Mouse (Mus musculus) forebrain, embryonic 13.5 days (tissue): ENCODE results near the gene Arl8a. TPM values are rescaled to one million over a fixed set of nuclear protein-coding genes. Genes with fewer than 3 reads are reported as not detected.
"Not testable (repeated sequence)": the region's sequence is repeated elsewhere in the genome, so short reads cannot be mapped to it uniquely, and the experiment has no call there.

Experiments
- ATAC-seq: fragments of 200-750 bp; cut with Nextera tagmentation; 2 replicates; pipeline ENCODE4 v1.8.0; 2017
- H3K27ac ChIP-seq: fragments of 300-500 bp; sonication (generic); 2 replicates; pipeline ENCODE4 v1.5.1; 2015; ENCODE audit warnings: inconsistent platforms, mild to moderate bottlenecking, moderate library complexity
- H3K27me3 ChIP-seq: fragments of 300-500 bp; sonication (generic); 2 replicates; pipeline ENCODE4 v1.6.1; 2015; ENCODE audit warnings: mild to moderate bottlenecking, inconsistent platforms
- H3K36me3 ChIP-seq: fragments of 300-500 bp; sonication (generic); 2 replicates; pipeline ENCODE4 v1.6.1; 2015; ENCODE audit warnings: mild to moderate bottlenecking, inconsistent platforms; ENCODE audit not compliant: poor library complexity, severe bottlenecking
- H3K4me1 ChIP-seq: fragments of 300-500 bp; sonication (generic); 2 replicates; pipeline ENCODE4 v1.6.1; 2015; ENCODE audit warnings: inconsistent platforms
- H3K4me2 ChIP-seq: fragments of 300-500 bp; sonication (generic); 2 replicates; pipeline ENCODE4 v1.6.1; 2015; ENCODE audit warnings: inconsistent platforms, mild to moderate bottlenecking, moderate library complexity
- H3K4me3 ChIP-seq: fragments of 300-500 bp; sonication (generic); 2 replicates; pipeline ENCODE4 v1.5.1; 2015; ENCODE audit warnings: mild to moderate bottlenecking, inconsistent platforms
- H3K9ac ChIP-seq: fragments of 300-500 bp; sonication (generic); 2 replicates; pipeline ENCODE4 v1.6.1; 2015; ENCODE audit warnings: mild to moderate bottlenecking, inconsistent platforms
- H3K9me3 ChIP-seq: fragments of 300-500 bp; sonication (generic); replicated peaks from 2 replicates; pipeline ENCODE4 v1.6.1; 2016; ENCODE audit warnings: inconsistent platforms
- WGBS: fragments of 180-500 bp; shearing (Covaris S2); methylation state at CpG from one replicate; pipeline ENCODE4 v1.1.7; 2015; 5-methylcytosine and 5-hydroxymethylcytosine counted together
- polyA plus RNA-seq: library from polyadenylated mRNA; unstranded; fragments of >200 nt; fragmentation: Nextera tagmentation; extraction: Ambion mirVana; gene quantifications from 2 replicates; pipeline ENCODE4 v1.2.1, GENCODE M21; 2015

Gene Arl8a
- polyA plus RNA-seq, 1 experiment from 2014 or later: 161 TPM

DNA sequence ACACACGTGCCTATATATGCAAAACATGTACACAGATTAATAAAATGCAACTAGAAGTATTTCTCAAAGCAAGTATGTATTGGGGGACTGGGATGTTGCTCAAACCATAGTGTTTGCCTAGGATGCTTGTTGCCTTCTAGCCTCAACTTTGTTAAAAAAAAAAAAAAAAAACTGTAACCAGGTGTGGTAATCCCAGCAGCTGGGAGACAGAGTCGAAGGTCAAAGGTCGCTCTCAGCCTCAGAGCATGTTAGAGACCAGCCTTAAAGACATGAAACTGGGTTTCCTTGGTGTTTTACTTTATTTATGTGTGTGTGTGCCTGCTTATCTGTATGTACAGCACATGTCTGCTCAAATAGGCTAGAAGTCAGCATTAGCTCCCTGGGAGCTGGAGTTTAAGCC is 28.6 kb downstream of the Arl8a start:
- H3K27me3 ChIP-seq: no peaks in the 10 kb centered on the region
- ATAC-seq: no peak
- H3K9me3 ChIP-seq: no peaks in the 10 kb centered on the region
- no peak overlapping the region for H3K27ac ChIP-seq
- H3K9ac ChIP-seq: no peak overlapping the region
- H3K4me3 ChIP-seq: no peak overlapping the region
- WGBS: 77% methylated on average over 3 of the region's 3 CpGs
- H3K36me3 ChIP-seq: no peaks in the 10 kb centered on the region
- no peak overlapping the region for H3K4me2 ChIP-seq
- H3K4me1 ChIP-seq: no peaks in the 10 kb centered on the region

DNA sequence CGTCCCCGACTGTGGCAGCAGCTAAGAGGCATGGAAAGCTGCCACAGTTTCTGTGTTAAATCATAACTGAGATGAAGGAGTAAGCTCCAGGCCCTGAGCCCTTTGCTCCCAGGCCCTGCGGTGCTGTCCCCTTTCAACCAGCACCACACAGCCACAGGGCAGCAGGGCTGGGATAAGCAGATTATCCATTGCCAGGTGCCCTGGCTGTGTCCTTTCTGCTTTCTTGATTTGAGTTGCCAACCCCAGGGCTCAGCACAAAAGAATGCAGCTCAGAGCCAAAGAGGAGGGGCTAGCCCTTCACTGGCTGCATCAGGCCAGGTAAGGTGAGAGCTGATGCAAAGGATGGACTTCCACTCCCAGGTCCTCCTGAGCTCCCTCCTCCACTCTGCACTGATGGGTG is 31.1 kb downstream of the Arl8a start:
- H3K27me3 ChIP-seq: no peaks in the 10 kb centered on the region

DNA sequence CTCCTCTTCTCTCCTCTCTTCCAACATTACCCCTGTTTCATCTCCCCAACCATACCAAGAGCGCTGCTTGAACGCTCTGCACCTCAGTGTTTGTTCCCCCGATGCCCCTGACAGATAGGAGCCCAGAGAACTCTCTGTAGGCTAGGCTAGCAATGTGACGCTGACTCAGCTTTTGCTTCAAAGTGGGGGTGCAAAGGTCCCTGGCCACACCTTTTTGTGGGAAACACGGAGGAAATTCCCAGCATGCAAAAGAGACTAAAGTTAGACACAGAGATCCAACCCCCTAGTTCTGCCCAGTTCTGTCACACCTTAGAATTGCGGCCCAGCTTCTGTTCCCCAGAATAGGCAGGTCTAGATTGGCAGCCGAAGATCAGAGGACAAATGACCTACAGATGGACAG is 32.2 kb downstream of the Arl8a start:
- Histone ChIP-seq H3K36me3 (no peaks in the 10 kb centered on the region), H3K27me3 (no peaks in the 10 kb centered on the region), H3K9ac (no peak overlapping the region), H3K27ac (no peak overlapping the region), H3K9me3 (no peaks in the 10 kb centered on the region), H3K4me2 (no peak overlapping the region), H3K4me1 (peaks cover 10% of the 10 kb centered on the region), H3K4me3 (no peak overlapping the region)
- ATAC-seq: no peak
- WGBS: 91% methylated on average over 7 of the region's 7 CpGs

More for the DNA sequence above, 31.1 kb downstream of the Arl8a start:
- Histone ChIP-seq H3K27ac (no peak overlapping the region), H3K9me3 (no peaks in the 10 kb centered on the region), H3K36me3 (no peaks in the 10 kb centered on the region), H3K4me3 (no peak overlapping the region), H3K4me1 (peaks cover 10% of the 10 kb centered on the region), H3K9ac (no peak overlapping the region), H3K4me2 (no peak overlapping the region)
- WGBS: 78% methylated on average over 3 of the region's 3 CpGs
- ATAC-seq: no peak

DNA sequence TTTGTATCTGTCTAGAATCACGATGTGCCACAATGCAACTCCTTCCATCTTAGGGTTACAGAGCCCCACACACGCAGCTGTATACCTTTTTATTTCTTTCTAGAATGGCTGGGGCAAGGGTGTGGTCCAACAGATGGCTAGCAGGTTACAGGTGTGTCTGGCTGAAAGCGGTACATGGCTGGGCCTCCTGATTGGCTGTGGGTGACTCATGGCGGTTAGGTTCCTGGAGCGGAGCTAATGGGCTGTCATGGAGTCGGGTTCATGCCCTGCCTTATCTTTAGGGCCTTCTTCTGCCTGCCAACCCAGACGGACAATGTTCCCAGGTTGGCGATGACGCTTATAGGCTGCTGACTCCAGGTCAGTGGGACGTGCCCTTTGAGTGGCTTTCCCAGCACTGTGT is 34.2 kb downstream of the Arl8a start:
- H3K27ac ChIP-seq: no peak overlapping the region
- H3K4me3 ChIP-seq: no peak overlapping the region
- no peak overlapping the region for H3K9ac ChIP-seq
- WGBS: 92% methylated on average over 10 of the region's 10 CpGs
- no peaks in the 10 kb centered on the region for H3K27me3 ChIP-seq
- no peak for ATAC-seq
- no peak overlapping the region for H3K4me2 ChIP-seq
- no peaks in the 10 kb centered on the region for H3K36me3 ChIP-seq
- H3K4me1 ChIP-seq: peaks cover 10% of the 10 kb centered on the region
- no peaks in the 10 kb centered on the region for H3K9me3 ChIP-seq

DNA sequence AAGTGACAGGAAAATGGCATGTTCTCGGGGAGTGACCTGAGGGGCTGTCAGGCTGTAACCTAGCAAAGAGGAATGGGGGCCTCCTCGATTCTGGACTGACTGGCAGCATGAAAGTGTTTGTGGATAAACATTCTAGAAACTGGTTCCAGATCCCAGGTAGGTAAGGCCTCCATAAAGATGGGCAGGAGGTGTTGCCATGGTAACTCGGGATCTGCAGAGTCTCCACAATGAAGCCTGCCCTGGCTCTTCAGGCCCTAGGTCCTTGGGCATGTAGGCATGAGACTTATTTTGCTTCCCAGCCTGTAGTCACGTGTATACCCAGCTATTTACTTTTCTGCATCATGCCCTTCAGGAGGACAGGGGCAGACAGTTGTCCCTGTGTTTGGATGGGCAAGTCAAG is 34.7 kb downstream of the Arl8a start:
- ATAC-seq: no peak
- 80% methylated on average over 4 of the region's 4 CpGs for WGBS
- Histone ChIP-seq H3K9ac (no peak overlapping the region), H3K4me2 (no peak overlapping the region), H3K4me3 (no peak overlapping the region), H3K27ac (no peak overlapping the region), H3K9me3 (no peaks in the 10 kb centered on the region), H3K27me3 (no peaks in the 10 kb centered on the region), H3K4me1 (peaks cover 10% of the 10 kb centered on the region), H3K36me3 (no peaks in the 10 kb centered on the region)

DNA sequence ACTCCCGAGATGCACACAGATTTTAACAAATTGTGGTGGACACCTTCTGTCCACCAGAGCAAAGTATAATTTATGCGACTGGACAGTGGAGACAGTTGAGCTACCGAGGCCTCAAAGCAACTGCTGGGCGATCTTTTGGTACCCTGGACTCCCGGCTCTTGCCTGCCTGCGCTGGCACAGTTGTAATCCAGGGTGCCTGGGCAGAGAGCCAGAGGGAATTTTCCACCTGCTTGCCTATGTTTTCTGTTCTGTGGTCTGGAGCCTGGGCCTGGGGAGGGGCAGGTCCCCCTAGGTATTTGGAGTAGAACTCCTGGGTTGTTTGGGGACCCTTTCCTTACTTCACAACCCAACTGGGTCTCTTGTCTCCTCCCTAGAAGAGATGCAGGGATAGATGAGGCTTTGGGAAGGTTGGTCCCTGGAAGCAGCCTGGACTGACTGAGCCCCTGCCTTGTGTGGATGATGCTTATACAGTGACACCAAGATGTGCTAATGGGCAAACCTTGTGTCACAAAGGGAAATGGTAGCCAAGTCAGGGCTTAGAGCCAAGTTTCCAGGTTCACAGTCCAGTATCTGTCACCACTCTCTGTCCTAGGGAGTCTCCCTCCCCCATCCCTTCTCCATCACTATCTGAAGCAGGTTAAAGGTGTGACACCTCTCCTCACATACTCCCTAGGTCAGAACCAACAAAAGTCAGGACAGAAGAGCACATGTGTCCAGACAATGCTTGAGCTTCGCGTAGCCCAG is 35.4 kb downstream of the Arl8a start:
- Histone ChIP-seq H3K27ac (no peak overlapping the region), H3K27me3 (no peaks in the 10 kb centered on the region), H3K9ac (no peak overlapping the region), H3K36me3 (no peaks in the 10 kb centered on the region), H3K4me3 (no peak overlapping the region), H3K9me3 (no peaks in the 10 kb centered on the region), H3K4me1 (peaks cover 10% of the 10 kb centered on the region), H3K4me2 (no peak overlapping the region)
- no peak for ATAC-seq
- WGBS: 66% methylated on average over 8 of the region's 8 CpGs

DNA sequence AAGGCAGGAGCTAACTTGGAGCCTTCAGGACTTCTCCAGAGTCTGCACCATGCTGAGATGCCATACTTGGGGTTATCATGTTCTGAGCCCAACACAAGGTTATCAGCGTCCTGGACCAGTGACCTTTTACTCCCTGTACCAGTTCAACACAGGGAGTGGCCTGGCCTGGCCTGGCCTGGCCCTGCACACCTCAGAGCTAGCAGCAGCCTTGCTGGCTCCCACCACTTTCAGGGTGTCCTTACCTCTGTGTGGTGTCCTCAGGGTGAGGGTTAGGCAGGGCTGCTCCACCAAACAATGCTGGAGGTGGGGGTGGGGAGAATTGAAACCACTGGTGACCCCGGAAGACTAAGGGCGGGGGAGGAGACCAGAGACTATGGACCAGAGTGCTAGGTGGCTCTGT is 36.4 kb downstream of the Arl8a start:
- Histone ChIP-seq H3K9ac (no peak overlapping the region), H3K4me2 (no peak overlapping the region), H3K36me3 (no peaks in the 10 kb centered on the region), H3K27ac (no peak overlapping the region), H3K4me3 (no peak overlapping the region), H3K27me3 (no peaks in the 10 kb centered on the region), H3K9me3 (no peaks in the 10 kb centered on the region), H3K4me1 (peaks cover 10% of the 10 kb centered on the region)
- WGBS: 68% methylated on average over 3 of the region's 3 CpGs
- no peak for ATAC-seq

DNA sequence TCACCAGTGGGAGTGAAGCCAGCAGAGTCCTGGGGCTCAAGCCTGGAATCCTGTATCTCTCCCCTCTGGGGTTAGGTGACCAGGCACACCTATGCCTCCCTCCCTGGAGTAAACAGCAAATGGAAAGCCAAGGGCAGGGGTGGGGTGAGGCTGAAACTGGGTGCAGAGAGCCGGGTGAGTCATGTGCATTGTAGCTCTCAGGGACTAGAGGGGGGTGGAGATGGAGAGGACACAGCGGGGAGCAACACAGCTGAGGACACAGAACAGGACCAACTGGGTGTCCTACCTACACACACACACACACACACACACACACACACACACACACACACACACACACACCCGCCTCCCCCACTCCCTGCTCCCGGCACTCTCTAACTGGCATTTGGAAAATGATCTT is 36.8 kb downstream of the Arl8a start:
- Histone ChIP-seq H3K27me3 (no peaks in the 10 kb centered on the region), H3K4me2 (no peak overlapping the region), H3K4me3 (no peak overlapping the region), H3K27ac (no peak overlapping the region), H3K36me3 (no peaks in the 10 kb centered on the region), H3K9me3 (no peaks in the 10 kb centered on the region), H3K9ac (no peak overlapping the region), H3K4me1 (peaks cover 10% of the 10 kb centered on the region)
- 70% methylated on average over 4 of the region's 4 CpGs for WGBS
- ATAC-seq: no peak

DNA sequence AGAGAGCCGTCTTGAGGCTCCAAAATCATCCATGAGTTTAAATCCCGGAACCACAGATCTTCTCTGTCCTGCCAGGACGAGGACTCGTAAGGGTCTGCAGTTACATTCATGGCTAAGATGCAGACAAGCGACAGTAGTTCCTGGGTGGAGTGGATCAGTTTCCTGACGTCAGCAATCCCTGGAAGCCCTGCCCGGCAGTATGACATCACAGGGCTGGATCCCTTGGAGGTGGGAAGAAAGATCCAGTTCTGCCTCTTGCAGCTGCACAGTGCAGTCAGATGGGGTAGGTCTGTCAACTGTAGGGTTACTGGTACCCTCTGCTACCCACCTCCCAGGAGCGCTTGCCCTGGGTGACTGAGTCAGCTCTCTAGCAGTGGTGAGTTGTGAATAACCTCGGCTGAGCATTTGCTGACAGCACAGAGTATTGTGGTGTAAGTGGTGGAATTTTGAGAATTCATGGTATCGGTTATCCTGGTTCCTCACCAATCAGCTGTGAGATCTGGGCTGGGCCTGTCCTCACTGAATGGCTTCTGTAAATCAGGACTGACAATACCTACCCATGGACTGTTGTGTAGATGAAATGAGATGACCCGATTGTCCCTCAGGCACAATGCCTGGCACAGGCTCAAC is 37.4 kb downstream of the Arl8a start:
- Histone ChIP-seq H3K36me3 (no peaks in the 10 kb centered on the region), H3K4me2 (no peak overlapping the region), H3K9ac (no peak overlapping the region), H3K4me1 (peaks cover 10% of the 10 kb centered on the region), H3K4me3 (no peak overlapping the region), H3K27ac (no peak overlapping the region), H3K9me3 (no peaks in the 10 kb centered on the region), H3K27me3 (no peaks in the 10 kb centered on the region)
- 81% methylated on average over 11 of the region's 11 CpGs for WGBS
- no peak for ATAC-seq

DNA sequence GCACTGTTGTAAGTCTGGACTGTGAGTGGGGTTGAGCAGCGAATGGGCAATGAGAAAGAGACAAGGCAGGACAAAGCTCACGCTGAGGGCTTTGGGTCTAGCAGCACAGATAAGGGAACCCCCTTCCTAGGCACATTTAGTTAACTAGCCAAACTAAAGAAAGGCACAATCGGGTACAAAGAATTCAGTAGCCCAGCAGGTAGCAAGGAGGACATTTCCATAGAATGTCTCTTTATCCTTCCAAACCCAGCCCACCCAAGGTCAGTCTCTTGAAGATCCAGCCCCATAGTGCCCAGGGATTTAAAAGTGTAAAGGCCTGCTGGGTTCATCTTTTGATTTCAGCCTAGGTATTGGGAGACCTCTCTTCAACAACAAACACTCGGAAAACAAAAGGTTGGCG is 39.3 kb downstream of the Arl8a start:
- no peak overlapping the region for H3K4me2 ChIP-seq
- H3K36me3 ChIP-seq: no peaks in the 10 kb centered on the region
- peaks cover 10% of the 10 kb centered on the region for H3K4me1 ChIP-seq
- WGBS: 21% methylated on average over 5 of the region's 5 CpGs
- no peak for ATAC-seq
- H3K4me3 ChIP-seq: no peak overlapping the region
- no peak overlapping the region for H3K27ac ChIP-seq
- H3K9ac ChIP-seq: no peak overlapping the region
- H3K27me3 ChIP-seq: no peaks in the 10 kb centered on the region
- no peaks in the 10 kb centered on the region for H3K9me3 ChIP-seq

DNA sequence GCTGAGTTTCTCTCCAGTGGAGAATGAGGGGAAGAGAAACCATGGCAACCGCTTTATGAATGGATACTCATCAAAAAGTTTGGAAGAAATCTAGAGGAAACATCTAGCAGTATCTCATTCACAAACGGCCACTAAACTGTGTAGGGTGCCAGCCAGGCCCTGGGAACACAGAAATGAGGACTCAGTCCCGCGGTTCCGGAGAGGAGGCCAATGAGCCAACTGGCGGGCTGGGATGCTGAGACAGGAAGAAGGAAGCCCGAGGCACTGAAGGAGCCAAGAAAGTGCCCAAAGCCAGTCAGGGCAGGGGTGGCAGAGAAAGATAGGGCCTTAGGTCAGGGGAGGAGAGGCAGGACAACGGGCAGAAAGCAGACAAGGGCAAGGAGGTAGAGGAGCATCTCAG is 39.8 kb downstream of the Arl8a start:
- no peaks in the 10 kb centered on the region for H3K27me3 ChIP-seq
- H3K27ac ChIP-seq: no peak overlapping the region
- no peak overlapping the region for H3K4me2 ChIP-seq
- no peak overlapping the region for H3K4me3 ChIP-seq
- no peaks in the 10 kb centered on the region for H3K36me3 ChIP-seq
- peaks cover 9% of the 10 kb centered on the region for H3K4me1 ChIP-seq
- ATAC-seq: no peak
- WGBS: 25% methylated on average over 8 of the region's 8 CpGs
- no peak overlapping the region for H3K9ac ChIP-seq
- H3K9me3 ChIP-seq: no peaks in the 10 kb centered on the region

DNA sequence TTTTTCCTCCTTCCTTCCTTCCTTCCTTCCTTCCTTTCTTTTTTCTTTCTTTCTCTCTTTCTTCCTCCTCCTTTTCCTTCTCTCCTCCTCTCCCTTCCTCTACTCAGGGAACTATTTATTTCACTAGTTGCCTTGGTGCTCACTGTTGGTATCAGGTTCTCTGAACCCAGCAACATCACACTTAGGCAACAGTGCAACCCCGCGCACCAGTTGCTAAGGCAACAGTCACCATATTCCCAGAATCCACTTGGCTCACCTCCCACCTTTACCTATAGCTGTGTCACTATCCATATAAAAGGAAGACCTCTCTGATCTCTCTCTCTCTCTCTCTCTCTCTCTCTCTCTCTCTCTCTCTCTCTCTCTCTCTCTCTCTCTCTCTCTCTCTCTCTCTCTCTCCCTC is 40.4 kb downstream of the Arl8a start:
- not testable (repeated sequence) for H3K9me3 ChIP-seq, H3K4me3 ChIP-seq, H3K27me3 ChIP-seq, H3K4me2 ChIP-seq, H3K4me1 ChIP-seq, H3K36me3 ChIP-seq, ATAC-seq, H3K9ac ChIP-seq, H3K27ac ChIP-seq
- 43% methylated on average over 2 of the region's 2 CpGs for WGBS

DNA sequence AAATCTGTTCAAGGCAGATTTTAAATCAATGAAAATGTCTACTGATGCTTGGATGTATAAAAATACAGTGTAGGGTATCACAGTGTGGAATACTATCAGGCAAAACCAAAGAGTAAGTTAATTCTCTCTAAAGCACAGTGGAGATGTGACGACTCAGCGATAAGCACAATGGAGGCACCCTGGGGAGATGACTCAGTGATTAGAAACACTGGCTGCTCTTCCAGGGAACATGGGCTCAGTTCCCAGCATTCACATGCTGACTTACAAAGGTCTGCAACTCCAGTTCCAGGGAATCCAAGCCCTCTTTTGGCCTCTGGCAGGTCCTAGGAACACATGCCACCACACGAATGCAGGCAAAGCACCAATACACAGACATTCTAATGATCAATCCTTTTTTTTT is 41.6 kb downstream of the Arl8a start:
- H3K27ac ChIP-seq: no peak overlapping the region
- H3K4me1 ChIP-seq: no peaks in the 10 kb centered on the region
- no peak overlapping the region for H3K4me3 ChIP-seq
- no peak overlapping the region for H3K4me2 ChIP-seq
- 10% methylated on average over 3 of the region's 3 CpGs for WGBS
- no peaks in the 10 kb centered on the region for H3K27me3 ChIP-seq
- no peak for ATAC-seq
- H3K9ac ChIP-seq: no peak overlapping the region
- H3K9me3 ChIP-seq: no peaks in the 10 kb centered on the region
- no peaks in the 10 kb centered on the region for H3K36me3 ChIP-seq
